Mouse (Mus musculus) spleen, postnatal 36 days (tissue): ENCODE measurements at regions not wholly inside any gene's neighbourhood (a gene's known extent, or its start where the extent isn't known, plus 50 kb on each side); places are given as distances from the start of the nearest gene placed in this dataset.

ENCODE experiments used
- DNase-seq, 2 experiments: peaks; one replicate each; pipeline ENCODE4 v3.0.0; 2022; ENCODE audit warnings: low spot score in 2 of 2, mixed read lengths in 1 of 2

- peak; percentile 80 to 84 for DNase-seq
These were observed 651.5 kb upstream of the Pcdh9 start for GRCm38 (mm10) chr14:94541995-94542394.

- DNase-seq = no peak
These were observed 635.2 kb upstream of the Pcdh9 start for GRCm38 (mm10) chr14:94525648-94526047.

- no peak for DNase-seq
These were observed 634.8 kb upstream of the Pcdh9 start for GRCm38 (mm10) chr14:94525238-94525637.

- DNase-seq = no peak
These were observed 631.5 kb upstream of the Pcdh9 start for GRCm38 (mm10) chr14:94522007-94522406.

- no peak for DNase-seq
These were observed 600.9 kb upstream of the Pcdh9 start for GRCm38 (mm10) chr14:94491370-94491769.

- DNase-seq = no peak
These were observed 585.4 kb upstream of the Pcdh9 start for GRCm38 (mm10) chr14:94475887-94476286.

- no peak for DNase-seq
These were observed 582.7 kb upstream of the Pcdh9 start for GRCm38 (mm10) chr14:94473181-94473580.

GRCm38 (mm10) chr14:94445952-94446351 lies 555.5 kb upstream of the Pcdh9 start:
- DNase-seq = no peak

GRCm38 (mm10) chr14:94433343-94433958 lies 543.0 kb upstream of the Pcdh9 start:
- no peak for DNase-seq

GRCm38 (mm10) chr14:94427611-94428186 lies 537.2 kb upstream of the Pcdh9 start:
- no peak for DNase-seq
